Mouse (Mus musculus): ENCODE data around the gene Gpsm3. TPM values are rescaled to one million over a fixed set of nuclear protein-coding genes. Genes with fewer than 3 reads are reported as not detected.
A peak's percentile ranks its signal among the peaks of the same experiment; 100 is the strongest.

The Gpsm3 gene
- total and polyA plus RNA-seq, 2 experiments from 2014 or later, result 0.53 to 6.0 TPM

- no peaks in the 10 kb centered on the region for H3K9me3 ChIP-seq (replicated peaks; ENCODE audit: control insufficient read depth, low read length)
- ATAC-seq (ENCODE audit: insufficient read depth, low read depth) (no peak), DNase-seq (ENCODE audit: low spot score) (no peak)
- no peak for TF ChIP-seq EP300 (IDR thresholded peaks at IDR 0.05; ENCODE audit: low read depth)
- peaks cover 23% of the 10 kb centered on the region for H3K27me3 ChIP-seq (ENCODE audit: control insufficient read depth, insufficient read depth, low read length)
- WGBS, result 48% methylated on average over 16 of the region's 16 CpGs
- H3K4me2 ChIP-seq (ENCODE audit: low read depth, low read length), result peak overlapping the region; percentile 85
- peaks cover 38% of the 10 kb centered on the region for H3K36me3 ChIP-seq (replicated peaks; ENCODE audit: control insufficient read depth, insufficient read depth, low read length)
- peak overlapping the region; percentile 96 for H3K27ac ChIP-seq (ENCODE audit: low read depth)
- peaks cover 16% of the 10 kb centered on the region for H3K4me1 ChIP-seq (ENCODE audit: control insufficient read depth, insufficient read depth)
- H3K9ac ChIP-seq (replicated peaks; ENCODE audit: low read depth, low read length), result peak overlapping the region; percentile 59
- H3K4me3 ChIP-seq (ENCODE audit: low read depth, low read length), result peak overlapping the region; percentile 69
Measured at GRCm38 (mm10) chr17:34626062-34626772, 36.6 kb downstream of the Gpsm3 start.

GRCm38 (mm10) chr17:34626773-34627092 lies 37.1 kb downstream of the Gpsm3 start:
- ATAC-seq (ENCODE audit: insufficient read depth, low read depth), result no peak
- H3K27ac ChIP-seq (ENCODE audit: low read depth), result peak overlapping the region; percentile 96
- TF ChIP-seq CTCF (IDR thresholded peaks at IDR 0.05; ENCODE audit: low read depth) (peak; percentile 63), EP300 (IDR thresholded peaks at IDR 0.05; ENCODE audit: low read depth) (no peak)

GRCm38 (mm10) chr17:34627093-34627942 lies 37.7 kb downstream of the Gpsm3 start:
- peaks cover 28% of the 10 kb centered on the region for H3K36me3 ChIP-seq (replicated peaks; ENCODE audit: control insufficient read depth, insufficient read depth, low read length)
- peak; percentile 95 for DNase-seq (ENCODE audit: low spot score)
- peak overlapping the region; percentile 69 for H3K4me3 ChIP-seq (ENCODE audit: low read depth, low read length)
- peaks cover 16% of the 10 kb centered on the region for H3K4me1 ChIP-seq (ENCODE audit: control insufficient read depth, insufficient read depth)
- TF ChIP-seq CTCF (IDR thresholded peaks at IDR 0.05; ENCODE audit: low read depth) (no peak), EP300 (IDR thresholded peaks at IDR 0.05; ENCODE audit: low read depth) (0 out of 2 replicates have a peak, but pooled peaks have one; percentile 57)
- under 1% methylated on average over 44 of the region's 45 CpGs for WGBS
- H3K27me3 ChIP-seq (ENCODE audit: control insufficient read depth, insufficient read depth, low read length), result peaks cover 34% of the 10 kb centered on the region
- H3K9me3 ChIP-seq (replicated peaks; ENCODE audit: control insufficient read depth, low read length), result no peaks in the 10 kb centered on the region
- H3K27ac ChIP-seq (ENCODE audit: low read depth), result peak overlapping the region; percentile 96
- H3K9ac ChIP-seq (replicated peaks; ENCODE audit: low read depth, low read length), result peak overlapping the region; percentile 59
- H3K4me2 ChIP-seq (ENCODE audit: low read depth, low read length), result peak overlapping the region; percentile 85
- peak; percentile 87 for ATAC-seq (ENCODE audit: insufficient read depth, low read depth)

More at GRCm38 (mm10) chr17:34626773-34627092, 37.1 kb downstream of the Gpsm3 start:
- H3K9ac ChIP-seq (replicated peaks; ENCODE audit: low read depth, low read length), result peak overlapping the region; percentile 59
- WGBS, result under 1% methylated on average over 18 of the region's 18 CpGs
- DNase-seq (ENCODE audit: low spot score), result peak; percentile 57
- H3K9me3 ChIP-seq (replicated peaks; ENCODE audit: control insufficient read depth, low read length), result no peaks in the 10 kb centered on the region
- peak overlapping the region; percentile 85 for H3K4me2 ChIP-seq (ENCODE audit: low read depth, low read length)
- H3K4me3 ChIP-seq (ENCODE audit: low read depth, low read length), result peak overlapping the region; percentile 69
- H3K4me1 ChIP-seq (ENCODE audit: control insufficient read depth, insufficient read depth), result peaks cover 16% of the 10 kb centered on the region
- peaks cover 34% of the 10 kb centered on the region for H3K36me3 ChIP-seq (replicated peaks; ENCODE audit: control insufficient read depth, insufficient read depth, low read length)
- peaks cover 28% of the 10 kb centered on the region for H3K27me3 ChIP-seq (ENCODE audit: control insufficient read depth, insufficient read depth, low read length)

- Histone ChIP-seq H3K9me3 (replicated peaks; ENCODE audit: control insufficient read depth, low read length) (no peaks in the 10 kb centered on the region), H3K27ac (ENCODE audit: low read depth) (peak within 1 kb of the TSS; percentile 96), H3K27me3 (ENCODE audit: control insufficient read depth, insufficient read depth, low read length) (peaks cover 41% of the 10 kb centered on the region), H3K4me2 (ENCODE audit: low read depth, low read length) (peak within 1 kb of the TSS; percentile 85), H3K4me1 (ENCODE audit: control insufficient read depth, insufficient read depth) (peaks cover 16% of the 10 kb centered on the region), H3K9ac (replicated peaks; ENCODE audit: low read depth, low read length) (peak within 1 kb of the TSS; percentile 59), H3K4me3 (ENCODE audit: low read depth, low read length) (peak within 1 kb of the TSS; percentile 69), H3K36me3 (replicated peaks; ENCODE audit: control insufficient read depth, insufficient read depth, low read length) (peaks cover 20% of the 10 kb centered on the region)
- no peak for TF ChIP-seq EP300 (IDR thresholded peaks at IDR 0.05; ENCODE audit: low read depth)
- WGBS, result 4% methylated on average over 29 of the region's 29 CpGs
- ATAC-seq (ENCODE audit: insufficient read depth, low read depth), result peak; percentile 22; the same call in 1 of the 2 replicates
- DNase-seq (ENCODE audit: low spot score), result no peak
Measured at GRCm38 (mm10) chr17:34627943-34628643, 38.5 kb downstream of the Gpsm3 start, which contains the start of gene Ppt2. Ppt2 (minus strand) TSS chr17:34628510.

- H3K27ac ChIP-seq (ENCODE audit: low read depth), result peak overlapping the region; percentile 96; the same call in 1 of the 2 replicates
- peaks cover 16% of the 10 kb centered on the region for H3K4me1 ChIP-seq (ENCODE audit: control insufficient read depth, insufficient read depth)
- ATAC-seq (ENCODE audit: insufficient read depth, low read depth) (no peak), DNase-seq (ENCODE audit: low spot score) (no peak)
- peaks cover 15% of the 10 kb centered on the region for H3K36me3 ChIP-seq (replicated peaks; ENCODE audit: control insufficient read depth, insufficient read depth, low read length)
- TF ChIP-seq EP300 (IDR thresholded peaks at IDR 0.05; ENCODE audit: low read depth) (no peak), CTCF (IDR thresholded peaks at IDR 0.05; ENCODE audit: low read depth) (no peak)
- peak overlapping the region; percentile 69 for H3K4me3 ChIP-seq (ENCODE audit: low read depth, low read length)
- H3K9ac ChIP-seq (replicated peaks; ENCODE audit: low read depth, low read length), result peak overlapping the region; percentile 59
- 52% methylated on average over 5 of the region's 5 CpGs for WGBS
- peaks cover 45% of the 10 kb centered on the region for H3K27me3 ChIP-seq (ENCODE audit: control insufficient read depth, insufficient read depth, low read length)
- peak overlapping the region; percentile 85 for H3K4me2 ChIP-seq (ENCODE audit: low read depth, low read length)
- no peaks in the 10 kb centered on the region for H3K9me3 ChIP-seq (replicated peaks; ENCODE audit: control insufficient read depth, low read length)
Measured at GRCm38 (mm10) chr17:34628644-34628967, 39.0 kb downstream of the Gpsm3 start.

Measured in heart, postnatal 0 days (tissue).